Mouse (Mus musculus): ENCODE results near the gene Tubb1. TPM values are rescaled to one million over a fixed set of nuclear protein-coding genes. Genes with fewer than 3 reads are reported as not detected.

Tubb1 gene
- 4.8 and 5.0 TPM in 2 replicates for polyA plus RNA-seq (2016; fragmentation: Nextera tagmentation; extraction: Ambion mirVana)

DNA sequence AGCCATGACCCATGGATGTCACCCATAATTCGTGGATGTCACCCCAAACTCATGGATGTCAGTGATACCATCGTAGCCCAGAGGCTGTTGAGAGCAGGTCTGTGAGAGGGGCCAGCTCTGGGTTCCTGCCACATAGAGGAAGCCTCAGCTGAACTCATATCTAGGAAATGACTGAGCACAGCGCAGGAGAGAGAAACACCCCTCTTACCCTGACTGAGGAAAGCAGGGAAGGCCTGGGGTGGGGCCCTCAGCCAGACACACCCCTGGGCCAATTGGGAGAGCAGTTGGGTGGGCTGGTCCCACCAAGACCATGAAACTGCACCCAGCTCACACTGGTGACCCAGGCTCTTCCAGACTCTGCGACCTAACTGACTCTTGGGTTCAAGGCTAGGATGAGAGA lies at the start of gene Tubb1:
Tubb1 (plus strand) TSS at position 343 of the 400 bp plus-strand sequence.
- Histone ChIP-seq H3K27ac (no peak within 1 kb of the TSS), H3K4me3 (no peak within 1 kb of the TSS), H3K4me1 (peaks cover 11% of the 10 kb centered on the region), H3K27me3 (ENCODE audit: low read depth, poor library complexity, severe bottlenecking) (0 out of 2 replicates have a peak, but pooled peaks cover 7% of the 10 kb centered on the region), H3K9me3 (replicated peaks) (no peaks in the 10 kb centered on the region), H3K36me3 (no peaks in the 10 kb centered on the region)
- no peak for DNase-seq (ENCODE audit: low spot score)
- WGBS, result 74% methylated on average over 4 of the region's 4 CpGs

DNA sequence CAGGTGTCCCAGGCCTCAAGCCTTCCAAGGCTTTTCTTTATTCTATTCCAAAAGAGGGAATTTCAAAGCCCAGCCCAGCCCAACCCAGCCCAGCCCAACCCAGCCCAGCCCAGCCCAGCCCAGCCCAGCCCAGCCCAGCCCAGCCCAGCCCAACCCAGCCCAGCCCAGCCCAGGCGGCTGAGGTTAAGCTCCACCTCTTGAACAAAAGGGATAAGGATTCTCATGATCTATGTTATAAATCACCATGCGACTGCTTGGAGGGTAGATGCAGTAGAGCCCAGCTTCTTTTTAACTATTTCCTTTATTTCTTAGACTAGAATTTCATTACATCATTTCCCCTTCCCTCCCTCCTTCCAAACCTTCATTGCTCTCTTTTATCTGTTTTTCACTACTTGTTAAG lies 40.3 kb upstream of the Tubb1 start:
- H3K4me3 ChIP-seq, result no peak overlapping the region
- no peak overlapping the region for H3K27ac ChIP-seq
- H3K4me1 ChIP-seq, result no peaks in the 10 kb centered on the region
- H3K36me3 ChIP-seq, result no peaks in the 10 kb centered on the region
- 50% methylated on average over 2 of the region's 2 CpGs for WGBS
- no peaks in the 10 kb centered on the region for H3K9me3 ChIP-seq (replicated peaks)
- DNase-seq (ENCODE audit: low spot score), result no peak
- no peaks in the 10 kb centered on the region for H3K27me3 ChIP-seq (ENCODE audit: low read depth, poor library complexity, severe bottlenecking)

DNA sequence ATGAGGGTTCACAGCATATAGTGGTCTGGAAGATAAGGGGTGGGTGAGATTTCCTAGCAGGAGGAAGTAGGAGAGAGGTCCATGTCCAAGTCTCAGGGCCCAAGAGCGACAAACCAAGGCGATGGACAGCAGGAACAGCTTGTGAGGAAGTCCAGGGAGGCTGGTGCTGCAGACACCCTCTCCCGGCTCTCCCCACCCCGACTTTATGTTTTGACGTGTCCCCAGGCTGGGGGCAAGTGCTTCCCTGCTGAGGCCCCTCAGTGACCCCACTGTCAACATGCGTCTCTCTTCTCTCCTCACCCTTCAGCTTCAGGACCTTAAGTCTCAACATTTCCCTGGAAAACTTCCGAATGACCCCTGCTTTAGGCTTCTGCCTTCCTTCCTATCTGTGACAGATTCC lies 37.4 kb upstream of the Tubb1 start:
- DNase-seq (ENCODE audit: low spot score), result no peak
- H3K4me1 ChIP-seq, result peaks cover 17% of the 10 kb centered on the region
- H3K27me3 ChIP-seq (ENCODE audit: low read depth, poor library complexity, severe bottlenecking), result no peaks in the 10 kb centered on the region
- H3K36me3 ChIP-seq, result peaks cover 10% of the 10 kb centered on the region
- no peaks in the 10 kb centered on the region for H3K9me3 ChIP-seq (replicated peaks)
- WGBS, result 82% methylated on average over 7 of the region's 7 CpGs
- H3K4me3 ChIP-seq, result no peak overlapping the region
- no peak overlapping the region for H3K27ac ChIP-seq

DNA sequence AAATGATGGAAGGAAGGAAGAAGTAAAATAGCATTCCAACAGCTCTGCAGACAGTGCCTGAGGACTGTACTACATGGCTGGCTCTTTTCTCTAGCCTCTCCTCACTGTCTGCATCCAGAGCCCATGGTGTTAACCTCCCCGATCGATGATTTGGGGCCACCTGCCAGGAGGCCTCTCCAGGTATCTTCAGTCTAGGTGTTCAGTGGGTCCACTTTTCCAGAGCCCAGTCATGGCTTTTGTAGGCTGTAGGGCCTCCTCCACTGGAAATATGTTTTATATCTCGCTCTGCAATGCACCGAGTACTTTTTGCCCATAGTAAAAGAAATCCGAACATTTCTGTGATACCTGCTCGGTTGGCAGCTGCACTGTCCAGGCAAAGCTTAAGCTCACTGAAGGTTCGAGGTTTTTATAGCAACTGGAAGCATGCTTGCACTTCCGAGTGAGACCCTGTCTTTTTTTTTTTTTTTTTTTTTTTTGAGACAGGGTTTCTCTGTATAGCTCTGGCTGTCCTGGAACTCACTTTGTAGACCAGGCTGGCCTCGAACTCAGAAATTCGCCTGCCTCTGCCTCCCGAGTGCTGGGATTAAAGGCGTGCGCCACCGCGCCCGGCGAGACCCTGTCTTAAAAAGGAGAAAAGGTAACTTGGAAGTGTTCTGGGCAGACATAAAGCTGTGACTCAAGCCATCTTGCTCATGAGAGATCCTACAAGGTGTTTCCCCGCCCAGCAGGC lies 35.3 kb upstream of the Tubb1 start:
- Histone ChIP-seq H3K36me3 (peaks cover 27% of the 10 kb centered on the region), H3K27ac (peak overlapping the region; percentile 96), H3K4me1 (peaks cover 17% of the 10 kb centered on the region), H3K27me3 (ENCODE audit: low read depth, poor library complexity, severe bottlenecking) (no peaks in the 10 kb centered on the region), H3K9me3 (replicated peaks) (no peaks in the 10 kb centered on the region), H3K4me3 (peak overlapping the region; percentile 97)
- WGBS, result 49% methylated on average over 18 of the region's 18 CpGs
- DNase-seq (ENCODE audit: low spot score), result no peak

DNA sequence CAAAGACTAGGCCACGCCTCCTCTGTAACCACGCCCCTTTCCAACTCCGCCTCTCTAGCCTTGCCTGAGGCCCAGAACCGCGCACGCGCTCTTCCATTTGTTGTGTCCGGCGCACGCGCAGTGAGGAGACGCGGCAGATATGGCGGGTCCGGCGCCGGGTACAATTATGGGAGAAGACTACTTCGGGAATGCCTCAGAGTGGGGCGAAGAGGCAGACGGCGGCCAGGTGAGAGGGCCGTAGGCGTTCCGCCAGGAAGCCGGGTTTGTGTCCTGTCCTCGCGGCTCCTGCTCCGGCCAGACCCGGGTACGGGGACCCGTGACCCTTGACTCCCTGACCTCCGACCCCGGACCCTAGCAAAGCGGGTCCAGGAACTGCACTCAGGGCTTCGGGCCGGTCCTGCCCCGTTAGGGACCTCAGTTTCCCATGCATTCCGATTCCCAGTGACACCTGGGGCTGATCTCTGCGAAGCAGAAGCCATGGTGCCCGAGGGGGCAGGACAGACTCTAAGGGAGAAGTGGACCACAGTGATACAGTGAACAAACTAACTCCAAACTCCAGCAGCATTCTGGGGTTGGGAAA lies 34.7 kb upstream of the Tubb1 start, which contains the start of gene Nelfcd:
Nelfcd (plus strand) TSS at position 74 of the 580 bp plus-strand sequence.
- under 1% methylated on average over 40 of the region's 40 CpGs for WGBS

DNA sequence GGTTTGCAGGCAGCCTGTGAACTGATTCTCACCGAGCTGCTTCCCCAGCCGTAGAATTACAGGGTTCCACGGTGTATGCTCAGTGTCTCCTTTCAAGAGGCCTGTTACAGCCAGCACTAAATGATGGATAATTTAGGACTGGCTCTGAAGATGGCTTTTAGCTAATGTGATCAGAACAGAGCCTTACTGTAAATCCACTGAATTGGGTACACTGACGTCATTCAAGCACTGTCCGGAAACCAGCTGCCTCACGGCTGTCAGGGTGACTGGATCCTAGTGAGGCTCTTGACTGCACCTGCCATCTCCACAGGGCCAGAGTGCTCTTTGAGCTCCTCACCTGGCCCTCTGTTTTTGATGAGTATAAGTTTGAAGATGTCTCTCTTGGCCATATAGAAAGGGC lies 29.4 kb upstream of the Tubb1 start:
- 94% methylated on average over 6 of the region's 6 CpGs for WGBS
- no peak for DNase-seq (ENCODE audit: low spot score)
- no peak overlapping the region for H3K27ac ChIP-seq
- no peaks in the 10 kb centered on the region for H3K27me3 ChIP-seq (ENCODE audit: low read depth, poor library complexity, severe bottlenecking)
- H3K4me1 ChIP-seq, result peaks cover 17% of the 10 kb centered on the region
- H3K9me3 ChIP-seq (replicated peaks), result no peaks in the 10 kb centered on the region
- peaks cover 87% of the 10 kb centered on the region for H3K36me3 ChIP-seq
- H3K4me3 ChIP-seq, result no peak overlapping the region

More for the DNA sequence above, 34.7 kb upstream of the Tubb1 start, which contains the start of gene Nelfcd:
- H3K4me3 ChIP-seq, result peak within 1 kb of the TSS; percentile 97
- H3K36me3 ChIP-seq, result peaks cover 34% of the 10 kb centered on the region
- peak within 1 kb of the TSS; percentile 96 for H3K27ac ChIP-seq
- H3K27me3 ChIP-seq (ENCODE audit: low read depth, poor library complexity, severe bottlenecking), result no peaks in the 10 kb centered on the region
- DNase-seq (ENCODE audit: low spot score), result peak; percentile 98
- H3K9me3 ChIP-seq (replicated peaks), result no peaks in the 10 kb centered on the region
- peaks cover 17% of the 10 kb centered on the region for H3K4me1 ChIP-seq

DNA sequence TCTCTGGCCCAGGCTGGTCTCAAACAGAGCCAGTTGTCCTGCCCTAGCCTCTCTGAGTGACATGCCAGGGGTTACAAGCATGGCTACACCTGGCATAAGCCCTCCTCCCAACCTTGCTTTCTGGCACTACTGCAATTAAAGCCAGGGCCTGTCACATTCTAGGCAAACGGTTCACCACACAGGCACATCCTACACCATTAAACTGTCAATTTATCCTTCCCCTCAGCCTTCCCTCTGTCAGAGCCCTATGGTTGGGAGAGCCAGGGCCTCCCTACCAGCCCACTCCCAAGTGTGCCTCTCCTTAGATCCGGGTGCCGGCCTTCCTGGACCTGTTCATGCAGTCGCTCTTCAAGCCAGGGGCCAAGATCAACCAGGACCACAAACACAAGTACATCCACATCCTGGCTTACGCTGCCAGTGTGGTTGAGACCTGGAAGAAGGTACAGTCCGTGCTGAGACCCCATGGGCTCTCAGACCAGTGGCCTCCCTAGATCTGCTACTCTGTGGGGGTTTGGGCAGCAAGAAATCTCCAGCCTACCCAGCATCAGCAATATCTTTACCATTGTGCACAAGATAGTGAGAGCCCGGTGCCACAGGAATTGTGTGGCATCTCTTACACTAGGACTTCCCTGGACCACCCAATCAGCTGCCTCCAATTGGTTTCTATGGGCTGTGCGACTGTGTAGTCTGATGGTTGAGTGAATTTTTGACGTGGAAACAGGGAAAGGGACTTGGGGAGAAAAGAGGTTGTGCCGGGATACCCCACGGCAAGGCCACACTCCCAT lies 26.0 kb upstream of the Tubb1 start:
- DNase-seq (ENCODE audit: low spot score), result no peak
- Histone ChIP-seq H3K36me3 (peaks cover 100% of the 10 kb centered on the region), H3K27me3 (ENCODE audit: low read depth, poor library complexity, severe bottlenecking) (no peaks in the 10 kb centered on the region), H3K9me3 (replicated peaks) (no peaks in the 10 kb centered on the region), H3K4me1 (0 out of 2 replicates have a peak, but pooled peaks cover 6% of the 10 kb centered on the region), H3K27ac (no peak overlapping the region), H3K4me3 (no peak overlapping the region)
- WGBS, result 92% methylated on average over 11 of the region's 11 CpGs

DNA sequence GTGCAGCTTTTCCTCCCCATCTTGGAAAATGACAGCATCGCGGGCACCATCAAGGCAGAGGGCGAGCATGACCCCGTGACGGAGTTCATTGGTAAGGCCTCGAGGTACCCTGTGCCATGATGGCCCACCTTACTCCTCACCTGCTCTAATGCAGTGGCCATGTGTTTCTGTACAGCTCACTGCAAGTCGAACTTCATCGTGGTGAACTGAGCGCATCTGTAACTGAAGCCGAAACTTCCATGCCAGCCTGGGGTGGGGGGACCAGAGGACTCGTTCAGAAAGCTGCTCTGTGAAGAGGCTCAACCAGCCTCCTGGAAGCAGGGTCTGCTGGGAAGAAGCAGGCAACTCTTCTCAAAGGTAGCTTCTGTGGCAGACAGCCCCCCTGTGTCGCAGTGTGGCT lies 23.6 kb upstream of the Tubb1 start:
- H3K27ac ChIP-seq, result no peak overlapping the region
- no peak for DNase-seq (ENCODE audit: low spot score)
- H3K9me3 ChIP-seq (replicated peaks), result no peaks in the 10 kb centered on the region
- 0 out of 2 replicates have a peak, but pooled peaks cover 7% of the 10 kb centered on the region for H3K4me1 ChIP-seq
- H3K27me3 ChIP-seq (ENCODE audit: low read depth, poor library complexity, severe bottlenecking), result no peaks in the 10 kb centered on the region
- H3K4me3 ChIP-seq, result no peak overlapping the region
- 92% methylated on average over 12 of the region's 12 CpGs for WGBS
- H3K36me3 ChIP-seq, result peaks cover 96% of the 10 kb centered on the region

DNA sequence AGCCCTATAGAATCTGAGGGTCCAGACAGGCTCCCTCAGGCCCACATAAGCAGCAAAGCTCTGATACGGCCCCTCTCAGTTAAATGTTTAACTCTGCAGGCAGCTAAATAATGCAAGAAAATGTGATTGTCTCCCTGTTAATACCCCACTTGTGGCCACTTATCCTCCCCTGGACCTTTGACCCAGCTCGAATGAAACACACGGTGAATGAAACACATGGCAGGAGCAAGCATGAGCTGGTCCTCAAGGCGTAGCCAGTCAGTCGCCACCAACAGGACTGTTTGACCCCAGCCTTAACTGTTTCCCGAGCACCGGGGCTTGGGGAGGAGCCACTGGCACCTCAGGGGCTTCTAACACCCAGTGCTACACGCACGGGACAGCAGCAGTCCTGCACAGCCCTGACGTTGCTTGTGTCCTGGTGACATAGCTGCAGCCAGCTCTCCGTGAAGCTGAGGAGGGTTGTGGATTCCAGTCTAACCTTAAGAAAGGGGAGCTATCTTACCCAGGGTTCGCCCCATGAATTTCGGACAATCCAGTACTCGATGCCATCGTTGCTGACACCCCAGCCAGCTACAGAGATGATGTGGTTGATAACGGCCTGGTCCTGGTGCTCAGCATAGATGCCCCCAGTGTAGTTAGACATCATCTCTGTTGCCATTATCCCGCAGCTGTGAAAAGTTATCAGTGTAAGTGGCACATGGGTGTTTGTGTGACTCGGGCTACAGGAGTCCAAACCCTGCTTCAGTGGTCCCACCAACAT lies 22.2 kb upstream of the Tubb1 start:
- 0 out of 2 replicates have a peak, but pooled peaks cover 7% of the 10 kb centered on the region for H3K4me1 ChIP-seq

DNA sequence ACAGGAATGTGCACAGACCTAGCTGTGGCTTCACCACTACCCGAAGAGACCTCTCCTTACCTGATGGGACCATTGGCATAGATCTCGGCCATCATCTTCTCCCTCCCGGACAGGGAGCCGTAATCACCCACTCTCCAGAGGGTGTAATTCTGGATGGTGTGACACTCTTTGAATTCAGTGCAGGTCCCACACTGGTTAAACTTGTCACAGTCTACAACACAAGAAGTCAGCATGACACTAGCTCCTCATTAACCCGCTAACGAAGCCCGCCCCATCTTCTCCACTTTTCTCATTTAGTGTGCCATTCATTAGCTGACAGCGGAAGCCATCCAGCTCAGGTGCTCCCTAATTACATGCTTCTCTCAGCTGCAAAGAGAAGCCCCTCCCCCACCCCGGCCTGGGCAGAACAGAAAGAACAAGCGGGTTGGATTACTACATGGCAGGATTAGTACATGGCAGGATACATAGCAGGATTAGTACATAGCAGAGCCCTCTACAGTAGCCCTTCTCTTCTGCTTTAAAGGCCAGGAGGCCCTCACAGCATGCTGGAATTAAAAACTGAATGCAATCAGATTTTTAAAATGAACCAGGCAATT lies 21.4 kb upstream of the Tubb1 start:
- 84% methylated on average over 10 of the region's 10 CpGs for WGBS
- Histone ChIP-seq H3K36me3 (peaks cover 91% of the 10 kb centered on the region), H3K4me3 (no peak overlapping the region), H3K27me3 (ENCODE audit: low read depth, poor library complexity, severe bottlenecking) (no peaks in the 10 kb centered on the region), H3K4me1 (0 out of 2 replicates have a peak, but pooled peaks cover 7% of the 10 kb centered on the region), H3K27ac (no peak overlapping the region), H3K9me3 (replicated peaks) (no peaks in the 10 kb centered on the region)
- no peak for DNase-seq (ENCODE audit: low spot score)

More for the DNA sequence above, 22.2 kb upstream of the Tubb1 start:
- WGBS, result 88% methylated on average over 18 of the region's 18 CpGs
- H3K27ac ChIP-seq, result no peak overlapping the region
- H3K9me3 ChIP-seq (replicated peaks), result no peaks in the 10 kb centered on the region
- no peak overlapping the region for H3K4me3 ChIP-seq
- peaks cover 93% of the 10 kb centered on the region for H3K36me3 ChIP-seq
- no peaks in the 10 kb centered on the region for H3K27me3 ChIP-seq (ENCODE audit: low read depth, poor library complexity, severe bottlenecking)
- DNase-seq (ENCODE audit: low spot score), result no peak

DNA sequence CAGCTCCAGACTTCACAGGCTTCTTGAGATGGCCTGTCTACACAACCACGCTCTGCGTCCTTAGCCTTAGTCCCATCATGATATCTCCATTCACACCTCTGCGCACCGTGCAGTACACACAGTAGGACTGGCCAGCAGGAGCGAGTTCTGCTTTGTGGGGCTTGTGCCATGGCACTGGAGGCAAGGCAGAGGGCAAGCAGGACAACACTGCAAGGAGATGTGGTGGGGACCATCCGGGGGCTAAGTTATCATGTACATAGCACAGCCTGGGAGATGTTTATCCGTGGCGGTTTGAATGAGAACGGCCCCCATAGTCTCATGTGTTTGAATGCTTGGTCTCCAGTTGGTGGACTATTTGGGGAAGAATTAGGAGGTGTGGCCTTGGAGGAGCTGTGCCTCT lies 15.6 kb upstream of the Tubb1 start:
- 96% methylated on average over 9 of the region's 9 CpGs for WGBS

More for the DNA sequence above, 15.6 kb upstream of the Tubb1 start:
- Histone ChIP-seq H3K27ac (no peak overlapping the region), H3K4me1 (peaks cover 38% of the 10 kb centered on the region), H3K36me3 (peaks cover 60% of the 10 kb centered on the region), H3K9me3 (replicated peaks) (no peaks in the 10 kb centered on the region), H3K27me3 (ENCODE audit: low read depth, poor library complexity, severe bottlenecking) (no peaks in the 10 kb centered on the region), H3K4me3 (no peak overlapping the region)
- no peak for DNase-seq (ENCODE audit: low spot score)
